13 mouse cellular contexts compared by ENCODE assay signal in genomic region chr4:140372586-140373325, GRCm38 (mm10).
DNase-seq lines count a peak whose midpoint lies in the region; ATAC-seq lines count a peak whose summit lies in the region.
"Had no signal": no experiment of that assay in that cellular context is flagged by ENCODE, and none has a peak within 500 bp of the region (broad histone marks: within the 10 kb centered on the region; RNA-seq: fewer than 3 reads in every experiment).

No protein-coding gene starts in this region.

- H3K4me2 ChIP-seq in forebrain, embryonic 15.5 days (replicated peaks), result no peak overlapping the region
- no peak overlapping the region for H3K4me2 ChIP-seq in midbrain, embryonic 11.5 days
- H3K4me2 ChIP-seq: kidney, embryonic 15.5 days; limb, embryonic 15.5 days; midbrain, embryonic 12.5 days had no signal

- no peaks in the 10 kb centered on the region for H3K9me3 ChIP-seq in forebrain, embryonic 10.5 days
- H3K9me3 ChIP-seq in forebrain, embryonic 15.5 days, result no peaks in the 10 kb centered on the region
- no peaks in the 10 kb centered on the region for H3K9me3 ChIP-seq in midbrain, embryonic 11.5 days (ENCODE audit: control insufficient read depth, low read length)
- H3K9me3 ChIP-seq: kidney, embryonic 15.5 days; limb, embryonic 15.5 days; midbrain, embryonic 12.5 days had no signal

- no peak overlapping the region for H3K4me3 ChIP-seq in forebrain, embryonic 10.5 days
- no peak overlapping the region for H3K4me3 ChIP-seq in forebrain, embryonic 15.5 days
- no peak overlapping the region for H3K4me3 ChIP-seq in midbrain, embryonic 11.5 days (ENCODE audit: low read depth, low read length)
- H3K4me3 ChIP-seq: kidney, embryonic 15.5 days; limb, embryonic 15.5 days; midbrain, embryonic 12.5 days had no signal

- H3K27me3 ChIP-seq in forebrain, embryonic 10.5 days (ENCODE audit: poor library complexity, severe bottlenecking), result peaks cover 10% of the 10 kb centered on the region; the same call in 1 of the 2 replicates
- no peaks in the 10 kb centered on the region for H3K27me3 ChIP-seq in forebrain, embryonic 15.5 days
- H3K27me3 ChIP-seq in midbrain, embryonic 11.5 days (ENCODE audit: control insufficient read depth, insufficient read depth, low read length), result no peaks in the 10 kb centered on the region

- H3K27ac ChIP-seq in forebrain, embryonic 10.5 days, result no peak overlapping the region
- H3K27ac ChIP-seq in forebrain, embryonic 15.5 days (replicated peaks), result no peak overlapping the region
- H3K27ac ChIP-seq in midbrain, embryonic 11.5 days (ENCODE audit: low read depth, low read length), result no peak overlapping the region
- H3K27ac ChIP-seq: kidney, embryonic 15.5 days; limb, embryonic 15.5 days; midbrain, embryonic 12.5 days had no signal

- H3K36me3 ChIP-seq in forebrain, embryonic 10.5 days (replicated peaks), result no peaks in the 10 kb centered on the region
- no peaks in the 10 kb centered on the region for H3K36me3 ChIP-seq in forebrain, embryonic 15.5 days
- no peaks in the 10 kb centered on the region for H3K36me3 ChIP-seq in midbrain, embryonic 11.5 days (ENCODE audit: control insufficient read depth, insufficient read depth, low read length)
- H3K36me3 ChIP-seq: kidney, embryonic 15.5 days; limb, embryonic 15.5 days; midbrain, embryonic 12.5 days had no signal

- 43% methylated on average over 11 of the region's 11 CpGs for WGBS in forebrain, embryonic 10.5 days
- 34% methylated on average over 11 of the region's 11 CpGs for WGBS in forebrain, embryonic 15.5 days
- 44% methylated on average over 11 of the region's 11 CpGs for WGBS in midbrain, embryonic 11.5 days

- peak; percentile 23 for DNase-seq in forebrain, embryonic 10.5 days (ENCODE audit: extremely low spot score, low spot score)
- peak; percentile 20 for DNase-seq in right cerebral cortex, postnatal 14 days
- no peak for DNase-seq in right cerebral cortex, adult 2 months (ENCODE audit: low spot score in 2 of 2)
- DNase-seq in midbrain, embryonic 11.5 days (ENCODE audit: low spot score, missing footprints), result peak; percentile 83
- DNase-seq in urinary bladder, postnatal 25 days (ENCODE audit: low spot score), result no peak
- no peak for DNase-seq in kidney, adult 18-20 months
- no peak for DNase-seq in yolk sac, embryonic 10.5 days (ENCODE audit: low spot score)
- DNase-seq: adrenal gland, adult 2 months; spleen, adult 18-20 months had no signal

- H3K9ac ChIP-seq in forebrain, embryonic 15.5 days (replicated peaks), result no peak overlapping the region
- no peak overlapping the region for H3K9ac ChIP-seq in midbrain, embryonic 11.5 days (ENCODE audit: low read length)
- H3K9ac ChIP-seq: kidney, embryonic 15.5 days; limb, embryonic 15.5 days; midbrain, embryonic 12.5 days had no signal

- peaks cover 7% of the 10 kb centered on the region; the same call in 1 of the 2 replicates for H3K4me1 ChIP-seq in forebrain, embryonic 10.5 days
- peaks cover 17% of the 10 kb centered on the region for H3K4me1 ChIP-seq in forebrain, embryonic 15.5 days
- H3K4me1 ChIP-seq in midbrain, embryonic 11.5 days (ENCODE audit: control insufficient read depth, insufficient read depth, low read length), result no peaks in the 10 kb centered on the region
- H3K4me1 ChIP-seq: kidney, embryonic 15.5 days; limb, embryonic 15.5 days; midbrain, embryonic 12.5 days had no signal

- ATAC-seq in forebrain, embryonic 15.5 days (replicated peaks), result no peak
- ATAC-seq in midbrain, embryonic 11.5 days (ENCODE audit: low FRiP score), result no peak

Comparison
In these comparisons a context has a peak if more than half of its experiments do, and no peak if none do; other contexts are left out.
1. DNase-seq: peak in forebrain, embryonic 10.5 days (single experiment), right cerebral cortex, postnatal 14 days (single experiment) and midbrain, embryonic 11.5 days (single experiment); none in right cerebral cortex, adult 2 months (0 of 2), urinary bladder, postnatal 25 days (single experiment), kidney, adult 18-20 months (single experiment) and yolk sac, embryonic 10.5 days (single experiment).